Mouse (Mus musculus) frontal cortex, adult 2 months (tissue): ENCODE results near the gene Ptprh. TPM values are rescaled to one million over a fixed set of nuclear protein-coding genes. Genes with fewer than 3 reads are reported as not detected.
A peak's percentile ranks its signal among the peaks of the same experiment; 100 is the strongest.

ENCODE experiments used
- DNase-seq, 2 experiments: peaks; one replicate each; pipeline ENCODE4 v3.0.0; 2022; ENCODE audit warnings: low spot score in 1 of 2; ENCODE audit errors: extremely low spot score in 1 of 2
- polyA plus RNA-seq: library from polyadenylated mRNA; depleted of rRNA; stranded (reverse); fragments of >200 nt; gene quantifications from 2 replicates; pipeline ENCODE4 v1.2.3, GENCODE M21; 2012; rRNA removed

Gene Ptprh
- 1.00 and 1.1 TPM in 2 replicates for polyA plus RNA-seq

- no peak for DNase-seq
These were observed at the start of gene Ptprh for GRCm38 (mm10) chr7:4603873-4604272. Gene Ptprh (minus strand): TSS chr7:4604041.

GRCm38 (mm10) chr7:4653351-4653750 lies 49.5 kb upstream of the Ptprh start:
- no peak for DNase-seq

GRCm38 (mm10) chr7:4652726-4653125 lies 48.9 kb upstream of the Ptprh start:
- DNase-seq = no peak

GRCm38 (mm10) chr7:4651581-4651980 lies 47.7 kb upstream of the Ptprh start:
- no peak for DNase-seq

- DNase-seq = no peak
These were observed 44.2 kb upstream of the Ptprh start for GRCm38 (mm10) chr7:4647992-4648391.

- DNase-seq = no peak
These were observed 43.5 kb upstream of the Ptprh start for GRCm38 (mm10) chr7:4647291-4647690.

GRCm38 (mm10) chr7:4646806-4647205 lies 43.0 kb upstream of the Ptprh start:
- DNase-seq = no peak

- DNase-seq = no peak
These were observed 39.4 kb upstream of the Ptprh start for GRCm38 (mm10) chr7:4643225-4643624.

GRCm38 (mm10) chr7:4641956-4642355 lies 38.1 kb upstream of the Ptprh start:
- DNase-seq = no peak

- DNase-seq = peak in 1 of 2 experiments; percentile 39
These were observed 37.3 kb upstream of the Ptprh start for GRCm38 (mm10) chr7:4641155-4641554.

GRCm38 (mm10) chr7:4636179-4636578 lies 32.3 kb upstream of the Ptprh start:
- no peak for DNase-seq

- DNase-seq = no peak
These were observed 27.2 kb upstream of the Ptprh start, which contains the start of gene Tmem86b for GRCm38 (mm10) chr7:4631031-4631430. Gene Tmem86b (minus strand): TSS chr7:4631422.

- no peak for DNase-seq
These were observed 26.4 kb upstream of the Ptprh start for GRCm38 (mm10) chr7:4630198-4630597.

GRCm38 (mm10) chr7:4629586-4629985 lies 25.7 kb upstream of the Ptprh start:
- no peak for DNase-seq

- DNase-seq = no peak
These were observed 22.1 kb upstream of the Ptprh start for GRCm38 (mm10) chr7:4625928-4626327.

- no peak for DNase-seq
These were observed 20.5 kb upstream of the Ptprh start for GRCm38 (mm10) chr7:4624343-4624742.

- peak in 1 of 2 experiments; percentile 48 for DNase-seq
These were observed 19.8 kb upstream of the Ptprh start for GRCm38 (mm10) chr7:4623544-4624189.

GRCm38 (mm10) chr7:4619979-4620378 lies 16.1 kb upstream of the Ptprh start:
- DNase-seq = no peak

- DNase-seq = no peak
These were observed 10.0 kb upstream of the Ptprh start for GRCm38 (mm10) chr7:4613740-4614403.

- DNase-seq = no peak
These were observed 9.1 kb upstream of the Ptprh start for GRCm38 (mm10) chr7:4612956-4613355.

GRCm38 (mm10) chr7:4612386-4612785 lies 8.5 kb upstream of the Ptprh start:
- DNase-seq = no peak

- DNase-seq = no peak
These were observed 8.1 kb upstream of the Ptprh start for GRCm38 (mm10) chr7:4611921-4612341.
